Mouse (Mus musculus): ENCODE results near the gene Wdr48. TPM values are rescaled to one million over a fixed set of nuclear protein-coding genes. Genes with fewer than 3 reads are reported as not detected.
A peak's percentile ranks its signal among the peaks of the same experiment; 100 is the strongest.

The Wdr48 gene
- polyA plus RNA-seq, 1 experiment from 2014 or later: 64.3 TPM

- H3K27ac ChIP-seq (replicated peaks): peak overlapping the region; percentile 89; the same call in 1 of the 2 replicates
- no peak overlapping the region for H3K9ac ChIP-seq
- WGBS: 85% methylated on average over 5 of the region's 5 CpGs
- H3K4me1 ChIP-seq (replicated peaks): peaks cover 22% of the 10 kb centered on the region
- ATAC-seq (ENCODE audit: low FRiP score, low read depth): no peak
- H3K9me3 ChIP-seq: no peaks in the 10 kb centered on the region
- peak overlapping the region; percentile 74 for H3K4me2 ChIP-seq
- H3K36me3 ChIP-seq: no peaks in the 10 kb centered on the region
- H3K27me3 ChIP-seq: 0 out of 2 replicates have a peak, but pooled peaks cover 8% of the 10 kb centered on the region
- peak overlapping the region; percentile 92 for H3K4me3 ChIP-seq
Observed at GRCm38 (mm10) chr9:119893881-119894280, 797 bp upstream of the Wdr48 start.

GRCm38 (mm10) chr9:119895040-119895721, 503 bp downstream of the Wdr48 start:
- no peaks in the 10 kb centered on the region for H3K9me3 ChIP-seq
- ATAC-seq (ENCODE audit: low FRiP score, low read depth): peak; percentile 70

GRCm38 (mm10) chr9:119899446-119899845, 4.8 kb downstream of the Wdr48 start:
- no peak overlapping the region for H3K27ac ChIP-seq (replicated peaks)
- no peaks in the 10 kb centered on the region for H3K27me3 ChIP-seq
- H3K36me3 ChIP-seq: peaks cover 10% of the 10 kb centered on the region
- H3K9me3 ChIP-seq: no peaks in the 10 kb centered on the region
- no peak overlapping the region for H3K9ac ChIP-seq
- H3K4me1 ChIP-seq (replicated peaks): peaks cover 12% of the 10 kb centered on the region
- WGBS: 94% methylated on average over 2 of the region's 2 CpGs
- ATAC-seq (ENCODE audit: low FRiP score, low read depth): no peak
- no peak overlapping the region for H3K4me2 ChIP-seq
- no peak overlapping the region for H3K4me3 ChIP-seq

More at GRCm38 (mm10) chr9:119895040-119895721, 503 bp downstream of the Wdr48 start:
- 0 out of 2 replicates have a peak, but pooled peaks cover 8% of the 10 kb centered on the region for H3K27me3 ChIP-seq
- H3K9ac ChIP-seq: peak overlapping the region; percentile 80
- peak overlapping the region; percentile 89 for H3K27ac ChIP-seq (replicated peaks)
- 3% methylated on average over 41 of the region's 71 CpGs for WGBS
- H3K4me1 ChIP-seq (replicated peaks): peaks cover 18% of the 10 kb centered on the region
- peak overlapping the region; percentile 92 for H3K4me3 ChIP-seq
- no peaks in the 10 kb centered on the region; the same call in 1 of the 2 replicates for H3K36me3 ChIP-seq
- H3K4me2 ChIP-seq: peak overlapping the region; percentile 74

- H3K27me3 ChIP-seq: no peaks in the 10 kb centered on the region
- H3K9me3 ChIP-seq: no peaks in the 10 kb centered on the region
- H3K4me1 ChIP-seq (replicated peaks): no peaks in the 10 kb centered on the region
- H3K9ac ChIP-seq: no peak overlapping the region
- no peak for ATAC-seq (ENCODE audit: low FRiP score, low read depth)
- H3K4me3 ChIP-seq: no peak overlapping the region
- H3K36me3 ChIP-seq: peaks cover 37% of the 10 kb centered on the region
- H3K4me2 ChIP-seq: no peak overlapping the region
- no peak overlapping the region for H3K27ac ChIP-seq (replicated peaks)
- WGBS: 91% methylated on average over 11 of the region's 12 CpGs
Observed at GRCm38 (mm10) chr9:119902410-119903151, 7.9 kb downstream of the Wdr48 start.

- ATAC-seq (ENCODE audit: low FRiP score, low read depth): no peak
- no peak overlapping the region for H3K4me2 ChIP-seq
- H3K27me3 ChIP-seq: no peaks in the 10 kb centered on the region
- H3K9me3 ChIP-seq: no peaks in the 10 kb centered on the region
- H3K4me3 ChIP-seq: no peak overlapping the region
- no peak overlapping the region for H3K27ac ChIP-seq (replicated peaks)
- H3K4me1 ChIP-seq (replicated peaks): no peaks in the 10 kb centered on the region
- 96% methylated on average over 3 of the region's 3 CpGs for WGBS
- no peak overlapping the region for H3K9ac ChIP-seq
- peaks cover 89% of the 10 kb centered on the region for H3K36me3 ChIP-seq
Observed at GRCm38 (mm10) chr9:119908708-119909107, 14.0 kb downstream of the Wdr48 start.

- Histone ChIP-seq H3K27me3 (no peaks in the 10 kb centered on the region), H3K36me3 (peaks cover 84% of the 10 kb centered on the region), H3K4me2 (no peak overlapping the region), H3K9me3 (no peaks in the 10 kb centered on the region), H3K9ac (no peak overlapping the region), H3K4me1 (replicated peaks) (no peaks in the 10 kb centered on the region), H3K4me3 (no peak overlapping the region), H3K27ac (replicated peaks) (no peak overlapping the region)
- 90% methylated on average over 3 of the region's 3 CpGs for WGBS
- no peak for ATAC-seq (ENCODE audit: low FRiP score, low read depth)
Observed at GRCm38 (mm10) chr9:119909931-119910330, 15.3 kb downstream of the Wdr48 start.

- Histone ChIP-seq H3K4me1 (replicated peaks) (no peaks in the 10 kb centered on the region), H3K9me3 (no peaks in the 10 kb centered on the region), H3K4me3 (no peak overlapping the region), H3K9ac (no peak overlapping the region), H3K27ac (replicated peaks) (no peak overlapping the region), H3K27me3 (no peaks in the 10 kb centered on the region), H3K4me2 (no peak overlapping the region), H3K36me3 (peaks cover 72% of the 10 kb centered on the region)
- WGBS: 74% methylated on average over 13 of the region's 13 CpGs
- ATAC-seq (ENCODE audit: low FRiP score, low read depth): no peak
Observed at GRCm38 (mm10) chr9:119913087-119913838, 18.6 kb downstream of the Wdr48 start.

GRCm38 (mm10) chr9:119919858-119920257, 25.2 kb downstream of the Wdr48 start:
- Histone ChIP-seq H3K9me3 (no peaks in the 10 kb centered on the region), H3K27ac (replicated peaks) (no peak overlapping the region), H3K9ac (no peak overlapping the region), H3K27me3 (no peaks in the 10 kb centered on the region), H3K4me2 (no peak overlapping the region), H3K4me1 (replicated peaks) (no peaks in the 10 kb centered on the region), H3K4me3 (no peak overlapping the region), H3K36me3 (peaks cover 73% of the 10 kb centered on the region)
- no peak for ATAC-seq (ENCODE audit: low FRiP score, low read depth)
- 82% methylated on average over 1 of the region's 1 CpGs for WGBS

GRCm38 (mm10) chr9:119923462-119923861, 28.8 kb downstream of the Wdr48 start:
- WGBS: 97% methylated on average over 4 of the region's 4 CpGs
- Histone ChIP-seq H3K9ac (no peak overlapping the region), H3K4me2 (no peak overlapping the region), H3K4me3 (no peak overlapping the region), H3K27me3 (no peaks in the 10 kb centered on the region), H3K36me3 (peaks cover 87% of the 10 kb centered on the region), H3K27ac (replicated peaks) (no peak overlapping the region), H3K4me1 (replicated peaks) (no peaks in the 10 kb centered on the region), H3K9me3 (no peaks in the 10 kb centered on the region)
- no peak for ATAC-seq (ENCODE audit: low FRiP score, low read depth)

GRCm38 (mm10) chr9:119925120-119925657, 30.5 kb downstream of the Wdr48 start:
- H3K4me3 ChIP-seq: no peak overlapping the region
- H3K36me3 ChIP-seq: peaks cover 82% of the 10 kb centered on the region
- no peak overlapping the region for H3K4me2 ChIP-seq
- H3K27ac ChIP-seq (replicated peaks): no peak overlapping the region
- 93% methylated on average over 16 of the region's 16 CpGs for WGBS
- no peaks in the 10 kb centered on the region for H3K9me3 ChIP-seq
- ATAC-seq (ENCODE audit: low FRiP score, low read depth): no peak
- H3K9ac ChIP-seq: no peak overlapping the region
- no peaks in the 10 kb centered on the region for H3K4me1 ChIP-seq (replicated peaks)
- no peaks in the 10 kb centered on the region for H3K27me3 ChIP-seq

GRCm38 (mm10) chr9:119925729-119926128, 31.1 kb downstream of the Wdr48 start:
- no peak overlapping the region for H3K4me2 ChIP-seq
- no peaks in the 10 kb centered on the region for H3K4me1 ChIP-seq (replicated peaks)
- peaks cover 77% of the 10 kb centered on the region for H3K36me3 ChIP-seq
- no peak overlapping the region for H3K4me3 ChIP-seq
- H3K9ac ChIP-seq: no peak overlapping the region
- no peaks in the 10 kb centered on the region for H3K9me3 ChIP-seq
- H3K27me3 ChIP-seq: no peaks in the 10 kb centered on the region
- WGBS: 67% methylated on average over 8 of the region's 8 CpGs
- no peak for ATAC-seq (ENCODE audit: low FRiP score, low read depth)
- H3K27ac ChIP-seq (replicated peaks): no peak overlapping the region

Measured in hindbrain, embryonic 15.5 days (tissue).